Mouse (Mus musculus): ENCODE results near the gene Dao. TPM values are rescaled to one million over a fixed set of nuclear protein-coding genes. Genes with fewer than 3 reads are reported as not detected.

Dao gene
- total RNA-seq, 2 experiments from 2014 or later: not detected

DNA sequence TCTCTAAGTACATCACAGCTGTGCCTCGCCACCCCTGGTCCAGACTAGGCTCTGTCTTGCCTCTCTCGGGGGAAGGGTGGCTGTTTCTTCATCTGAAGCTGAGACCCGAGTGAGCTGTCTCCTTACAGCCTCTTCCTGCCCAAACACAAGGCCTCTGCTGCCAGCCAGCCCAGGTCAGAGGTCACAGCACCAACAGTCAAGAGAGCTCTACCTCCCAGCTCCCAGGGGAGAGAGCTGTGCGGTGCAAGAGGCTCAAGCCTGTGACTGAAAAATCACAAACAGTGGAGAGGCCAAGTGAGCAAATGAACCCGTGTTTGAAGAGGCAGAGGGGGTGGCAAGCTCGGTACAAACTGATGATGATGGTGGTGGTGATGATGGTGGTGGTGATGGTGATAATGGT is 63.1 kb downstream of the Dao start:
- intact Hi-C loops (cut with DNase I): no loop called here
- Histone ChIP-seq H3K27ac (no peak overlapping the region), H3K4me3 (no peak overlapping the region)
- no peak for DNase-seq
- TF ChIP-seq CTCF (IDR thresholded peaks at IDR 0.05): no peak

GRCm38 (mm10) chr5:114067543-114067942 is 64.0 kb downstream of the Dao start:
- DNase-seq: no peak
- H3K4me3 ChIP-seq: no peak overlapping the region
- intact Hi-C loops (cut with DNase I): no loop called here
- H3K27ac ChIP-seq: no peak overlapping the region
- TF ChIP-seq CTCF (IDR thresholded peaks at IDR 0.05): no peak

DNA sequence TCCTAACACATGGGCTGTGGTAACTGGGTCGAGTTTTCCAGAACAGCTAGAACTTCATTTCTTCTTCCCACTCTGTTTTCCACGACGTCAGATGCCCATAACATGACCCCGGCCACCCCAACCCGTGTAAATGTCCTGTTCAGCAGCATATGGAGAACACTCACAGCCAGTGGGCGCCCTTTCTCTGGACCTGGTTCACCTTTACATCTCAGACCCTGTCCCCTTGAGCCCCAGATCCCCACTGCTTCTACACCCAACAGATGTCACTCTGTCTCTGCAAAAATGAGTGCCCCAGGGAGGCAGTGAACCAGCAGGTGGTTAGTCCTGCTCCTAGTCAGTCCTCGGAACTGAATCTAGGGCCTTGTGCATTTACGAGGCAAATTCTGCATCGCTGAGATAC is 64.5 kb downstream of the Dao start:
- no peak for TF ChIP-seq CTCF (IDR thresholded peaks at IDR 0.05)
- no peak overlapping the region for H3K4me3 ChIP-seq

DNA sequence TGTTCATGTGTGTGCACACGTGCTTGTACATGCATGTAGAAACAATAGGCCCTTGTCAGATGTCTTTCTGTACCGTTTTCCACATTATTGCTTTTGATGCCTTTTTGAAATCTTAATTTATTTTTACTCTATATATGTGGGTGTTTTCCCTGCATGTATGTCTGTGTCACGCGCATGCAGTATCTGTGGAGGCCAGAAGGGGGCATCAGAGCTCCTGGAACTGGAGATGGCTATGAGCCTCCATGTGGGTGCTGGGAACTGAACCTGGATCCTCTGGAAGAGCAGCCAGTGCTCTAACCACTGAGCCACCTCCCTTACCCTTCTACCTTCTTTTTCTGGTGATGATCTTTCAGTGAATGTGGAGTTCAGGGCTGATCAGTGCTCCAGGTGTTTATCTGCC is 67.4 kb downstream of the Dao start:
- no peak for DNase-seq
- peak; percentile 17; the same call in 1 of the 2 replicates for TF ChIP-seq CTCF (IDR thresholded peaks at IDR 0.05)
- no peak overlapping the region for H3K4me3 ChIP-seq
- no peak overlapping the region for H3K27ac ChIP-seq
- intact Hi-C loops (cut with DNase I): no loop called here

More for the DNA sequence above, 64.5 kb downstream of the Dao start:
- DNase-seq: no peak
- H3K27ac ChIP-seq: no peak overlapping the region
- intact Hi-C loops (cut with DNase I): no loop called here

GRCm38 (mm10) chr5:114072262-114072661 is 68.8 kb downstream of the Dao start:
- H3K27ac ChIP-seq: no peak overlapping the region
- intact Hi-C loops (cut with DNase I): no loop called here
- no peak overlapping the region for H3K4me3 ChIP-seq
- TF ChIP-seq CTCF (IDR thresholded peaks at IDR 0.05): no peak
- DNase-seq: no peak

Other genes starting within 250 kb of the Dao start
- 1 to 10 TPM; 8.0 to 9.2 TPM for gene Sart3, start 231.2 kb upstream of the Dao start, total RNA-seq (2021)
- gene Iscu, start 231.0 kb upstream of the Dao start, total RNA-seq (2021): 100 to 1,000 TPM; 142 to 160 TPM
- 1 to 10 TPM in 1 of 2 experiments, under 1 TPM in 1; 0.46 to 2.4 TPM for gene Tmem119, start 203.2 kb upstream of the Dao start, total RNA-seq (2021)
- 1 to 10 TPM in 1 of 2 experiments, under 1 TPM in 1; 0.89 to 1.3 TPM for gene Selplg, start 171.1 kb upstream of the Dao start, total RNA-seq (2021)
- gene Coro1c, start 94.9 kb upstream of the Dao start, total RNA-seq (2021): 10 to 100 TPM in 1 of 2 experiments, 1 to 10 TPM in 1; 7.8 to 11.8 TPM
- gene Ssh1, start 9.8 kb upstream of the Dao start, total RNA-seq (2021): 1 to 10 TPM; 6.1 to 7.2 TPM
- 1 to 10 TPM; 8.4 to 9.3 TPM for gene Usp30, start 61.8 kb downstream of the Dao start, total RNA-seq (2021)
- not detected for gene Svop, start 87.9 kb downstream of the Dao start, total RNA-seq (2021)
- under 1 TPM; 0.28 to 0.61 TPM for gene Alkbh2, start 124.5 kb downstream of the Dao start, total RNA-seq (2021)
- 10 to 100 TPM in 1 of 2 experiments, 1 to 10 TPM in 1; 9.2 to 10.5 TPM for gene Ung, start 126.7 kb downstream of the Dao start, total RNA-seq (2021)
- 100 to 1,000 TPM; 177 to 191 TPM for gene Acacb, start 142.8 kb downstream of the Dao start, total RNA-seq (2021)

All from gastrocnemius, adult 2 months (tissue).